Mouse (Mus musculus): Measurements from ENCODE around the gene Efcab2.
"Not testable (repeated sequence)": the region's sequence is repeated elsewhere in the genome, so short reads cannot be mapped to it uniquely, and the experiment has no call there.

The Efcab2 gene

DNA sequence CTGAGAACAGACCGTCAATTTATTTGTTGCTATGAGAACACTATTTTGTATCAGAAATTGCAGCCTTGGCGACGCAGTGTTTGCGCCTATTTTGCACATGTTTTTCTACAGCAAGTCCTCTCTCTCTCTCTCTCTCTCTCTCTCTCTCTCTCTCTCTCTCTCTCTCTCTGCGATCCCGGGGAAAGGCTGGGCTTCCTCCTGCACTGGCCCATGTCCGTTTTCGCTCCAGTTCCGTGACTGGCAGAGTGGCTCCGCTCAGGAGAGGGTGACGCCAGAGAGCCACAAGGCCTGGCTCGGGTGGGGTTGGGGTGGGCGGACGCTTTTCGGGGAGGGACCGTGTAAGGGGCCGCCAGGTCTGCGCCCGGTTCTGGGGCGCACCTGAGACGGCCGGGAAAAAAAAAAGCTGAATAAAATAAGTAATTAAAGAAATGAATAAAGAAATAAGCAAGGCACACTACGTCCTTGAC lies 407 bp upstream of the Efcab2 start:
- DNase-seq (ENCODE audit: low spot score) = peak; percentile 31

DNA sequence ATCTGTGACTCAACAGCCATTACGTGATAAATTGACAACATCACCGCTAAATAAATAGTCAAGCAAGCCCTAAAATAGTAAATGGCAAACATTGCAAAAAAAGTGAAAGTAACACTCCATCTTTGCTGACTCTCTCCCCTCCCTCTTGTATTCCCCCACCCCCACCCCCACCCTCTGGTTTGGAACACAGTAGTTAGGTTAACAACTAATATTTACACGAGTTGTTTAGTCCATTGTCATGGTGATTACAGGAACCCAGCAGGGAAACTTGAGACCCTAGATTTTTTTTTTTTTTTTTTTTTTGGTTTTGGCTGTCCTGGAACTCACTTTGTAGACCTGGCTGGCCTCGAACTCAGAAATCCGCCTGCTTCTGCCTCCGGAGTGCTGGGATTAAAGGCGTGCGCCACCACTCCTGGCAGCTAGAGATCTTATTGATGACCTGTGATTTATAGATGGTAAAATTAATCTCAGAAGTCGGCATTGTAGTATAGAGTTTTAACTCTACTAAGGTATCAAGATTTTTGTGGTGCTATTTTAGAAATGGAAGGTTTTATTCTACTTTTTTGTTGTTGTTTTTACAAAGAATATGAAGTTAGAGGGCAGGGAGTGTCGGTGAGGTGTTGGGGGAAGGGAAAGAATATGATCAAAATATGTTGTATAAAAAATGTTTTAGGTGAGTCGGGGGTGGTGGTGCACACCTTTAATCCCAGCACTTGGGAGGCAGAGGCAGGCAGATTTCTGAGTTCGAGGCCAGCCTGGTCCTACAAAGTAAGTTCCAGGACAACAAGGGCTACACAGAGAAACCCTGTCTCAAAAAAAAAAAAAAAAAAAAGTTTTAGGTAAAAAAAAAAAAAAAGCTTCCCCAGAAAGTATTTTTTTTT lies 1.1 kb downstream of the Efcab2 start:
- no peak for DNase-seq (ENCODE audit: low spot score)

DNA sequence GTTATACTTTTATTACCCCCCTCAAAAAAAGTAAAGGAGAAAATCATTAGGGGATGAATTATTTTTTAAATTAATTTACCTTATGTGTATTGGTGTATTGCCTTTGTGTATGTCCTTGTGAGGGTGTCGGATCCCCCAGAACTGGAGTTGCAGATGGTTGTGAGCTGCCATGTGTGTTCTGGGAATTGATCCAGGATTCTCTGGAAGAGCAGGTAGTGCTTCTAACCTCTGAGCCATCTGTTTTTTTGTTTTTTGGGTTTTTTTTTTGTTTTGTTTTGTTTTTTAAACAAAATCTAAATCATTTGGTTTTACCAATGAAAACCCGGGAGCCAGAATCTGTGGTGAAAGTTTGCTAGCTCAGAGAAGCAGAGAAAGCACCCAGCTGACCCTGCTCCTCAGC lies 1.8 kb downstream of the Efcab2 start:
- no peak for DNase-seq (ENCODE audit: low spot score)

DNA sequence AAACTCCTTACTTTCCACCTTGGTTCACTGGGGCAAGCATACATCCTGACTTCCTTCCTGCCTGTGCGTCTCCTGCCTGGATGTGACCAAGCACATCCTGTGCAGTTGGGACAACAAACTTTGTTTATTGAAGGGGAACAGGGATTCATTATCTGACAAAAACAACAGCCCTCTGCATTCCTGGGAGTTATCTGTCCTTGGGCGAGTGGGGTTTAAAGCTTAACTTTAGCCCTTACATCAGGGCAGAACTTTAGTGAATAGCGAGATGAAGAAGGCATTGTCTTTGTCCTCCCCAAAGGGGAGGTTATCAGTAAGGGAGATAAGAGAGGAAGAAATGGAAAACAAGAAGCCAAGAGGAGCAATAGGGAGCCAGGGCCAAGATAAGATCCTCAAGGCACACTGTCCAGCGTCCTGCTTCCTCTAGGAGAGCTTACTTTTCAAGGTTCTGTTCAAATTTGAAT lies 3.0 kb downstream of the Efcab2 start:
- no peak for DNase-seq (ENCODE audit: low spot score)

DNA sequence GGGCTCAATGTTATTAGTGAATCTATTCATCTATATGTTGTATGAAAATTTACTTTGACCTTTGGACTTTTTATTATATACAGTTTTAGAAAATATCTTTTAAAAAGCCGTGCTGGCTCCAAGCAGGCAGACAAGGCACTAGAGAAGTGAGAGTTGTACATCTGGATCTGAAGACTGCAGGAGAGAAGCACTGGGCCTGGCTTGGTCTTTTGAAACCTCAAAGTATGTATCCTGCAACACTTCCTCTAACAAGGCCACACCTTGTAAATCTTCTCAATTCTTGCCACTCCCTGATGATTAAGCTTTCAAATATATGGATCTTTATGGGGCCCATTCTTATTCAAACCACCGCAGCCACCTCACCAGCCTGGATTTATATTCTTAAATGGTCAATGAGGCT lies 7.5 kb downstream of the Efcab2 start:
- not testable (repeated sequence) for DNase-seq (ENCODE audit: low spot score)

DNA sequence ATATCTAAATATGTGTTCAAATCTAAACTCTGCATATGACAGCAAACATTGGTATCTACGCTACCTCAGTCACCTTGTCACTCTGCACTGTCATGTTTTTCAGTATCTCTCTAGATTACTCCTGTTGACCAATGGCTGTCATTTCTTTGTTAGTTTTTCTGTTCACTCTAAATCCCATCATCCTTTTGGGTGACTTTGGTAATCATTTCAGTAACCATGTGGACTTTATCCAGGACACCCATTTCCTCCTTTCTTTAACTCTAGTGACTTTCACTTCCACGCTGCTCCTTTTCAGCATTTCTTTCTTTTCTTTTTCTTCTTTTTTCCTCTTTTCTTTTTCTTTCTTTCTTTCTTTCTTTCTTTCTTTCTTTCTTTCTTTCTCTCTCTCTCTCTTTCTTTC lies 13.7 kb downstream of the Efcab2 start:
- DNase-seq (ENCODE audit: low spot score) = no peak

DNA sequence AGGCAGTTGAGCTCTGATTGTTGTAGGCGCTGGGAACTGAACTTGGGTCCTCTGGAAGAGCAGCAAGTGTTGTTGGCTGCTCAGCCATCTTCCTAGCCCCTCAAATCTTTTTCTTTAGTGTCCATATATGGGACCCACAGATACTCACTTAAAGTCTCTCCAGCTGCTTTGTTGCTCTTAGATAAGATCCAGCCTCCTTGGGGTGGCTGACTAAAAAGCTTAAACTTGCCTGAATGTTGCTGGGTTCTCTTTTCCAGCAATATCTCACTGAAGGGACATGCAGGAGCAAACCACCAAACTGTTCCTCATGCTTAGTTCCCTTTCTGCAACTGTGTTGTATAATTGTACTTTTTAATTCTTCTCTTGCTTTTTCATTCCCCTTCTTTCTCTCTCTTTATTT lies 17.8 kb downstream of the Efcab2 start:
- no peak for DNase-seq (ENCODE audit: low spot score)

DNA sequence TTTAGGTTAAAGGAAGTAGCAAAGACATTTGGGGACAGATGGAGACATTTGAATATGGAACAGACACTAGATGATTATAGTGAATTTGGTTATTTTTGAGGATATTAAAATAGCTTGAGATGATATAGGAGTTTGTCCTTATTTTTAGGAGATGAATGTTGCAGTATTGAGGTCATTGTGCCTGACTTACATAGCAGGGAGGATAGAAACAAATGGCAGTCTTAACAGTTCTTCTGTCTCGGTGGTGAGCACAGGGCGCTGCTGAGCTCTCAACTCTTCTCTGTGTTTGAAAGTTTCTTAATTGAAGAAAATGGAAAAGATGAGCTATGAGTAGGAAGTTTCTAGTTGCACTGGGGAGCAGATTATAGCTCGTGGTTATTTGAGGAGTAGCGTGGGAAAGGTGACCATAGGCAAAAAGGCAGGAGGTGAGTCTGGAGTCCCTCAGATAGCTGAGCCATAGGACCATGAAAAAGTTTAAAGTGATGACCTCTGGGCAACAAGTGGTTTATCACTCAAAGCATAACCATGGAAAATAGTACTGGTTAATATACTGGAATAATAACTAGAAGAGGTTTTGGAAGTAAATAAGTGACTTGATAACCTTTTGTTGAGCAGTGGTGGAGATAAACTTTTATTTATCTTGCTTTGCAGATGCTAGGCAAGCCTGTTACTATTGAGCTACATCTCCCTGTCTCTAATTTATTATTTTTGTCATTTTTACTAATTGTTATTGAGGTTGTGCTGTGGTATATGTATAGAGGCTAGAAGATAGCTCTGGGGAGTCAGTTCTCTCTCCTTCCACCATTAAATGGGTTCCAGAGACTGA lies 25.9 kb downstream of the Efcab2 start:
- no peak for DNase-seq (ENCODE audit: low spot score)

DNA sequence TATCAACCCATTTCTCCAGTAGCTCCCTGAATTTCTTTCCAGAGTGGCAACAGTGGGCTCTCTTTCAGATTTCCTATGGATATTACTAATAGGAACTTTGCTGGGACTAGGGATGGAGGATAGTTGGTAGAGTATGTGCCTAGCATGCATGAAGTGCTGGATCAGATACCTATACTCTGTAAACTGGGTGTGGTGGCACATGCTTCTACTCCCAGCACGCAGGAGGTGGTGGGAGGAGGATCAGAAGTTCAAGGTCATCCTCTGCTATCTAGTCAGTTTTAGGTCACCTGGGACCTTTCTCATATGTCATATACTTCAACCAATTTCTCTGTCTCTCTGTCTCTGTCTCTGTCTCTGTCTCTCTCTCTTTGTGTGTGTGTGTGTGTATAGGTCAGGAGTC lies 27.7 kb downstream of the Efcab2 start:
- DNase-seq (ENCODE audit: low spot score) = no peak

DNA sequence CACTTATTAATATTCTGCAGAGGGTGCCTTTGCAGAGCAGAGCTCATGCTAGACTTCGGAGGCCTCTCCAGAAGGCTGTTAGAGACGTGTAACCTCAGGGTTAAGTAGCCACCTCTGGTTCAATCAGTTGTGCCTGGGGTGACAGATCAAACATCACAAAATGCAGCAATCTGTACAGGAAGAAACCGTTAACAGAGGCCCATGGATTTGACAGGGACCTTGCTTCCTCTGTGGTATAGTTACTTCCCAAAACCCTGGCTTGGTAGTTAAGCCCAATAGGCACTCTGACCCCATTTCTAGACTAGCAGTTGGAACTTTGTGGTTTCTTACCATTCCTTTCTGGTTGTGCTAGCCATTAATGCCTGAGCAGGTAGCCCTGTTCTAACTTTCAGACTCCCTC lies 38.5 kb downstream of the Efcab2 start:
- DNase-seq (ENCODE audit: low spot score) = no peak

DNA sequence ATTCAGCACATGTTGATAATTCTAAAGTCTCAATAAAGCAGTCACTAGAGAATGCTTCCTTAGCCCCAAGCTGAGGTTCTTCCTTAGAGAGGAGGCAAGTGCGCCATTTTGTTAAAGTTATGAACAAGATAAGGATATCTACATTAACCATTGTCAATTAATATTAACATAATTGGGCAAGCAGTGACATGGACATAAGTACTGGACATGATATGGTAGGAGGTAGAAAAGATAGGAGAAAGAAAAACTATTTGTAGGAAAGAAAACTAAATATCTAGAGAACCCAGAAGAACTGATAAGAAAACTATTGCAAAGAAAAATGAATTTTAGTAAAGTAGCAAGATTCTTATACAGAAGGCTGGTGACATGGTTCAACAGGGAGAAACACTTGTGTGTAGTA lies 41.2 kb downstream of the Efcab2 start:
- no peak for DNase-seq (ENCODE audit: low spot score)

DNA sequence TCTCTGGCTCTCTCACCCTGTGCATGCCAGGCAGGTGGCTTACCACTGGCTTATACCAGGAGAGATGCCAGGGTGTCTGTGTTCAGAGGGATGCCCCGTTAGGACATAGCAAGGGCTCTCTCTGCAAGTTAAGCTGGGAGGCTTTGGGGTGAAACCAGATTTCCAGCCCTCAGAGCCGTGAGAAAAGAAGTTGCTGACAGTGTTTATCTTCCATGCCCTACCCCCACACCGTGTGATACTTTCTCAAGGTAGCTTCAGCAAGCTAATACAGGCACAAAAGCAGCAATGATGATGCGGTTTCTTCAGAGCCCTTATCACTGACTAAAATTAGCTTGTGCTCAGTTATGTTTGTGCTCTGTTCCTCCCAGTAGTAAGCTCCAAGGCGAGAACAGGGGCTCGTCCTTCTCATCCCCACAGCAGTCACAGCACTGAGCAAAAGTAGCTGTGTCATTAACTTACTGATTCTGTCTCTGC lies 42.4 kb downstream of the Efcab2 start:
- DNase-seq (ENCODE audit: low spot score) = no peak

DNA sequence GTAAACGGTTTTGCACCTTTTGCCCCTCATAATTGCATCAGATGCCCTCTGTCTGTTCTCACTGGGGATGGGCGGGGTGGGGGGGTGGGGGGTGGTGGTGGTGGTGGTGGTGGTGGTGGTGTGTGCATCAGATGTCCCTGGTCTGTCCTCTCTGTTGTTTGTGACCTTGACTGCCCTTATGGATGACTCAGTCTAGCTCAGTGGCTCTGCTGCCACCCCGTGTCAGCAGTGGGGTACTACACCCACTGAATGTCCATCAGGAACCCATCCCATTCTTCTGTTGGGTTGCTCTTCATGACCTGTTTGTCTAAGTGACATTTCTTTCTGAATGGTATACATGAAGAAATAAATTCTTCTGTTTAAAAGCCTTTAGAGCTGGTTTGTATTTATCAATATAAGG lies 43.3 kb downstream of the Efcab2 start:
- DNase-seq (ENCODE audit: low spot score) = peak; percentile 26

DNA sequence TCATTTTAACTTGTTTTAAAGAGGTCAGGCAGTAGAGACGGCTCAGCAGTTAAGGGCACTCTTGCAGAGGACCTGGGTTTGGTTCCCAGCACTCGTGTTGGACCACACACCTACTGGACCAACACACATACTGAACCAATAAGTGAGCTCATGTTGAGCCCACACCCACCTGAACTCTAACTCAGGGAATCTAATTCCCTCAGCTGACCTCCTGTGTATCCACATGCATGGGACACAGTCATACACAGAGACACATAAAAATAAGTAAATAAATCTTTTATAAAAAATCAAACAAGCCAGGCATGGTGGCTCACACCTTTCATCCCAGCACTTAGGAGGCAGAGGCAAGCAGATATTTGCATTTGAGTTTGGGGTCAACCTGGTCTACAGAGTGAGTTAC lies 44.0 kb downstream of the Efcab2 start:
- no peak for DNase-seq (ENCODE audit: low spot score)

DNA sequence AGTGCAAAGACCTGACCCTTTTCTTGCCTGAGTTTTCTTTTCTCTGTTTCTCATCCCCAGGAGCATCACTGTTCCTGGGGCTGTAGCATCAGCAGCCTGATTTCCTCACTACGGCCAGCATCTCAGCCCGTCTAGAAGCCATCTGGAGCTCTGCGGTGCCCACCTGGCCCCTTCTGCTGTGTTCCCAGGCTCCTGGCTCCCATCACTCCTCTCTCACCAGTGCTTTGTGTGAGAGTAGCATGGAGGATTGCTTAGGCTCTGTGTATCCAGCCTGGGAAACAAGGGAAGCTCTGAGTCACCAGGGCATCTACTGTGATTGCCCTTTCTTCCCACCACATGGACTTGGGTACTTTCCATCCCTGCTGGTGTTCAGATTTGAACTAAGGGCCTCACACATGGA lies 48.2 kb downstream of the Efcab2 start:
- DNase-seq (ENCODE audit: low spot score) = no peak

DNA sequence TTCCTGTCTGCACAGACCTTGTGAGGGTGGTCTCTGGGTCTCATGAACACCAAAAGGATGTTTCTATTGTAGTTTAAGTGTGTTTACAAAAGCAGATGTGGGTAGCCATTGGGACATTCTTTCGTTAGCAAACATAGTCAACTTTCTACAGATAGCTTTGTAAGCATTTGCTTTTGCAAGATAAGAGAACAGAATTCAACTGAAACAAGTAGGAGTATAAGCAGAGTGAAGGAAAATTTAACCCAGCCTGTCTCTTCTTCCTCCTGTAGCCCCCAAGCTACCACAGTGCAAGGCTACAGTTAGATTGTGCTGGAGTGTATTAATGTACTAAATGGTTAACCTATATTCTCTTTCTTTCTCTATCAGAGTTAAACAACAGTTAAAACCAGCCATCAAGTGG lies 49.2 kb downstream of the Efcab2 start:
- DNase-seq (ENCODE audit: low spot score) = no peak

DNA sequence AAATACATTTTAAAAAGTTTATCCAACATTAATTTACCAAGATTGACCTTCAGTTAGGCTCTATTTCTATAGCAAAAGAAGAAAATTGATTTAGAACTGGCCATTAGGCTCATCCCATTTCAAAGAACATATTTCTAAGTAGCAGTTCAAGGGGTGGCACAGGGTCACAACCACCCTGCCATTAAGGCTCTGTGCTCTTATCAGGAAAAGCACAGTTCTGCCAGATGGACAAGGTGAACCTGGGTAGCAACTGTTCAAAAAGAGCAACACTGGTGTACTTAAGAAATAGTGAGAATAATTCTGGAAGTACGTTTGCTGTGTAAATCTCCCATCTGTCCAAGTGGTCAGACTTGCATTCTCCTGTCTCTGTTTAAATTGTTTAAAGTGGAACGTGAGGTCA lies 52.1 kb downstream of the Efcab2 start:
- no peak for DNase-seq (ENCODE audit: low spot score)

DNA sequence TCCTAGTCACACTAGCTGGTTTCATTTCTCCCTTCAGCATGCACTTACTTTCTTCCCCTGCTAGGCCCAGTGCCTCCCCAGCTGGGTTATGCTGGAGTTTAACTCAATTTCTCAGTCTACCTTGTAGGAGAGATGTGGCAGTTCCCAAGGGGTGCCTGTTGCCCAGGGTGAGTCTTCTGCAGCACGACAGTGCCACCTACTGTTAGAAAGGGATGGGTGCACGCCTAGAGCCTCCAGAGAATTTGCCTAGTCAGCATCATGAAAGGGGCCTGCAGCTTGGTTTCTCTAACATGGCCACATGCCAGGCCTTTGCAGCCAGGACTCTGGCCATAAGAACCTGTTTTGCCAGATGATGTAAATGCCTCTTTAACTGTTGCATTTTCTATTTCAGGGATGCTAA lies 57.8 kb downstream of the Efcab2 start:
- DNase-seq (ENCODE audit: low spot score) = peak; percentile 26

DNA sequence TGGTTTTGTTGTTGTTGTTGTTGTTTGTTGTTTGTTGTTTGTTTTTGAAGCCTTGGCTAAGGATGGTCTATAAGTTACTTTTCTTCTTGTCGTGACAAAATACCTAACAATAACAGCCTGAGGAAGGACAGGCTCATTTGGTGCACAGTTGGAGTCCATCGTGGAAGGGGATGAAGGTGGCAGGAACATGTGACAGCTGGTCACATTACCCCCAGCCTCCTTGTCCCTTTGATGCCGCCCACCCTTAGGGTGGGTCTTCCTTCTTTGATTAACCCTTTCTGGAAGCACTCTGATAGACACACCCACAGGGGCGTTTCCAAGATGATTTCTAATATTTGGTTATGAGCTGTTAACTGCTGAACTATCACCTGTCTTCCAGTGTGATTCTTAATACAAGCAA lies 58.3 kb downstream of the Efcab2 start:
- no peak for DNase-seq (ENCODE audit: low spot score)

DNA sequence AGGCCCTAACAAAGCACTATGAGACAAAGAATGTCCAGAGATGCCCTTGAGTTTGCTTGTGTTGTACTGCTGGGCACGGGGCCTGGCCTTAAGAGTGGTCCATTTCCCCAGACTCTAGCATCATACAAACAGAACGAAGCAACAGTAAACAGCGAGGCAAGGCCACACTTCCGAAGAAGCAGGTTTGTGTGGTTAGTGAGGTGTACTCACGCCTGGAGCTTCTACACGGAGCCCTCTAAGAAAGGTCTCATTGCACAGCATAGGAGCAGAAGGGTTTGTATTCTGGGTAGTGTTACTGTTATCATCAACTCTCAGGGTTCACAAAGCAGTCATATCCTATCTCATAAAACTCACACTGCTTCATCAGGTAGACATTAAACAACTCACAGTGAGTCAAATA lies 61.7 kb downstream of the Efcab2 start:
- DNase-seq (ENCODE audit: low spot score) = no peak

DNA sequence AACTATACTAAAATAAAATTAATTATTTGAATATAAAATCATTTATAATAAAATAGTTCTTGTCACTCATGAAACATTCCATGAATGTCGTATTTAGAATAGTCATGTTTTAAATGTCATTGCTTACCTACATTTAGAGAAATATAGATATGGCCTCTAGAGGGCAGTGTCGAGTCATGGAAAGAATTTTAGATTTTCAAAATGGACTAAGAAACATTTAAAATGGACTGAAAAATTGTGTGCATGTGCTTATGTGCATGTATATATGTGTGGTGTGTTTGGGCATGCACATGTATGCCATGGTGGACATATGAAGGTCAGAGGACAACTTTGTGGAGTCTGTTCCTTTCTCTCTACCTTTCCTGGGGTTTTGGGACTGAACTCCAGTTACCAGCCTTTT lies 62.4 kb downstream of the Efcab2 start:
- no peak for DNase-seq (ENCODE audit: low spot score)

DNA sequence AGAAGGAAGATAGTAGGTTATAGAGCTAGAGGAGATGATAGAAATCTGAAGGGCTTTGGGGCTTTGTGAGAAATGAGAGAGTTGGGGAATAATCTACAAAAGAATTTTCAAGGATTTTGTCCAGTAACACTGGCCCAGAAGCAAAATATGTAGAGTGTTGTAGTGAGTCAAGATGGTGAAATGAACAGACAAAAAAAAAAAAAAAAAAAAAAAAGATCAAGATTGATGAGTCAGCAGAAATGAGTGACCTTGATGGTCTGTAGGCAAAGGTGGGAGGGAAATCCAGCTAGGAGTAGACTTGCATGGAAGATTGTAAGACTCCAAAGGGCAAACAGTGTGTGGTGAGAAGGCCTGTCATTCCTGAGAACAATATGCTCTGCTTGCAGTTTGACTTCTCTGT lies 78.0 kb downstream of the Efcab2 start:
- no peak for DNase-seq (ENCODE audit: low spot score)
